Mouse (Mus musculus): ENCODE data around the gene Mllt3. TPM values are rescaled to one million over a fixed set of nuclear protein-coding genes. Genes with fewer than 3 reads are reported as not detected.

Gene Mllt3
- total and polyA plus RNA-seq, 3 experiments: 15.4 to 75.3 TPM; not detected in 1

GRCm38 (mm10) chr4:88015765-88016164 is 17.4 kb downstream of the Mllt3 start (continued):
- TF ChIP-seq JUND (IDR thresholded peaks at IDR 0.05; ENCODE audit: low read depth, low read length) (no peak), TCF12 (IDR thresholded peaks at IDR 0.05; ENCODE audit: low read depth, low read length) (no peak), RAD21 (IDR thresholded peaks at IDR 0.05; ENCODE audit: low read depth, low read length) (no peak; the same call in 1 of the 2 replicates)

GRCm38 (mm10) chr4:88015261-88015660 is 17.9 kb downstream of the Mllt3 start:
- Histone ChIP-seq H3K79me2 (ENCODE audit: control insufficient read depth, insufficient read depth, low read length, poor library complexity) (no peaks in the 10 kb centered on the region), H3K9ac (ENCODE audit: control insufficient read depth, low read depth, low read length, poor library complexity, severe bottlenecking) (peak overlapping the region; percentile 0; the same call in 1 of the 2 replicates), H3K36me3 (ENCODE audit: control insufficient read depth in 1 of 2, insufficient read depth in 2 of 2, low read length in 2 of 2) (peaks cover 0 to 26% of the 10 kb centered on the region in 2 experiments; a peak in 2 of 4 replicates), H3K4me1 (ENCODE audit: control insufficient read depth in 1 of 2, insufficient read depth in 2 of 2, low read length in 2 of 2) (peaks cover 12 to 13% of the 10 kb centered on the region in 2 experiments), H3K4me3 (ENCODE audit: control insufficient read depth in 1 of 2, insufficient read depth in 1 of 2, low read depth in 2 of 2, low read length in 2 of 2) (peak overlapping the region; percentile 9 to 12; a peak in 3 of 4 replicates), H3K27ac (ENCODE audit: control insufficient read depth, low read depth, low read length) (peak overlapping the region; percentile 15), H3K27me3 (ENCODE audit: control insufficient read depth in 1 of 2, insufficient read depth in 2 of 2, low read length in 2 of 2) (no peaks in the 10 kb centered on the region), H3K9me3 (replicated peaks; ENCODE audit: insufficient read depth, low read length) (no peaks in the 10 kb centered on the region)
- DNase-seq (ENCODE audit: low read depth, low spot score): peak; percentile 65
- peak; percentile 39; the same call in 1 of the 2 replicates for TF ChIP-seq TCF12 (IDR thresholded peaks at IDR 0.05; ENCODE audit: low read depth, low read length)
- TF ChIP-seq CHD1 (IDR thresholded peaks at IDR 0.05; ENCODE audit: low read depth, low read length): no peak
- TF ChIP-seq TAL1 (IDR thresholded peaks at IDR 0.05; ENCODE audit: low read length): peak; percentile 11; the same call in 1 of the 2 replicates
- peak; percentile 39; the same call in 1 of the 2 replicates for TF ChIP-seq UBTF (IDR thresholded peaks at IDR 0.05; ENCODE audit: borderline replicate concordance, insufficient read depth, low read depth, low read length)
- no peak for TF ChIP-seq SMC3 (IDR thresholded peaks at IDR 0.05; ENCODE audit: low read depth, low read length)
- no peak for TF ChIP-seq ELF1 (IDR thresholded peaks at IDR 0.05; ENCODE audit: low read depth, low read length)
- TF ChIP-seq JUND (IDR thresholded peaks at IDR 0.05; ENCODE audit: low read depth, low read length): no peak
- TF ChIP-seq ETS1 (IDR thresholded peaks at IDR 0.05; ENCODE audit: low read depth, low read length): peak; percentile 32; the same call in 1 of the 2 replicates
- no peak for TF ChIP-seq NELFE (IDR thresholded peaks at IDR 0.05; ENCODE audit: low read depth, low read length)
- TF ChIP-seq MXI1 (IDR thresholded peaks at IDR 0.05; ENCODE audit: low read depth, low read length): no peak
- peak; percentile 28 to 39; a peak in 3 of 4 replicates for TF ChIP-seq EP300 (IDR thresholded peaks at IDR 0.05; ENCODE audit: low read depth in 1 of 2, low read length in 2 of 2)
- no peak for TF ChIP-seq BHLHE40 (IDR thresholded peaks at IDR 0.05; ENCODE audit: borderline replicate concordance, low read depth, low read length)
- peak; percentile 74 for TF ChIP-seq GATA1 (IDR thresholded peaks at IDR 0.05; ENCODE audit: low read depth, low read length)
- peak; percentile 93 for TF ChIP-seq TBP (IDR thresholded peaks at IDR 0.05; ENCODE audit: low read depth, low read length)
- no peak for TF ChIP-seq HCFC1 (IDR thresholded peaks at IDR 0.05; ENCODE audit: low read depth, low read length)
- no peak for TF ChIP-seq E2F4 (IDR thresholded peaks at IDR 0.05; ENCODE audit: borderline replicate concordance, low read depth, low read length)

GRCm38 (mm10) chr4:88012774-88013173 is 20.4 kb downstream of the Mllt3 start:
- no peak for DNase-seq (ENCODE audit: low read depth, low spot score)
- Histone ChIP-seq H3K27me3 (ENCODE audit: control insufficient read depth in 1 of 2, insufficient read depth in 2 of 2, low read length in 2 of 2) (no peaks in the 10 kb centered on the region), H3K4me3 (ENCODE audit: control insufficient read depth in 1 of 2, insufficient read depth in 1 of 2, low read depth in 2 of 2, low read length in 2 of 2) (no peak overlapping the region), H3K4me1 (ENCODE audit: control insufficient read depth in 1 of 2, insufficient read depth in 2 of 2, low read length in 2 of 2) (peaks cover 5 to 9% of the 10 kb centered on the region in 2 experiments), H3K9me3 (replicated peaks; ENCODE audit: insufficient read depth, low read length) (no peaks in the 10 kb centered on the region), H3K79me2 (ENCODE audit: control insufficient read depth, insufficient read depth, low read length, poor library complexity) (no peaks in the 10 kb centered on the region), H3K27ac (ENCODE audit: control insufficient read depth, low read depth, low read length) (no peak overlapping the region), H3K36me3 (ENCODE audit: control insufficient read depth in 1 of 2, insufficient read depth in 2 of 2, low read length in 2 of 2) (peaks cover 0 to 18% of the 10 kb centered on the region in 2 experiments; a peak in 2 of 4 replicates), H3K9ac (ENCODE audit: control insufficient read depth, low read depth, low read length, poor library complexity, severe bottlenecking) (no peak overlapping the region)
- no peak for TF ChIP-seq MYB (IDR thresholded peaks at IDR 0.05; ENCODE audit: low read depth, low read length)
- no peak for TF ChIP-seq EP300 (IDR thresholded peaks at IDR 0.05; ENCODE audit: low read depth in 1 of 2, low read length in 2 of 2)
- TF ChIP-seq CTCF (IDR thresholded peaks at IDR 0.05 in 2 of 3, conservative IDR thresholded peaks at IDR 0.05 in 1 of 3; ENCODE audit: control insufficient read depth in 1 of 3, insufficient read depth in 1 of 3, low read depth in 2 of 3, low read length in 3 of 3, poor library complexity in 1 of 3, severe bottlenecking in 1 of 3): no peak
- no peak for TF ChIP-seq MYC (IDR thresholded peaks at IDR 0.05; ENCODE audit: low read depth, low read length)
- TF ChIP-seq HCFC1 (IDR thresholded peaks at IDR 0.05; ENCODE audit: low read depth, low read length): no peak
- TF ChIP-seq MEF2A (IDR thresholded peaks at IDR 0.05; ENCODE audit: extremely low read depth, insufficient replicate concordance, low read depth, low read length, poor library complexity, severe bottlenecking): no peak
- TF ChIP-seq MAFK (IDR thresholded peaks at IDR 0.05; ENCODE audit: borderline replicate concordance, low read depth, low read length): no peak
- TF ChIP-seq ELF1 (IDR thresholded peaks at IDR 0.05; ENCODE audit: low read depth, low read length): no peak
- TF ChIP-seq BHLHE40 (IDR thresholded peaks at IDR 0.05; ENCODE audit: borderline replicate concordance, low read depth, low read length): no peak
- no peak for TF ChIP-seq GABPA (IDR thresholded peaks at IDR 0.05; ENCODE audit: low read depth, low read length)
- TF ChIP-seq TBP (IDR thresholded peaks at IDR 0.05; ENCODE audit: low read depth, low read length): no peak
- TF ChIP-seq CHD1 (IDR thresholded peaks at IDR 0.05; ENCODE audit: low read depth, low read length): no peak
- TF ChIP-seq RCOR1 (IDR thresholded peaks at IDR 0.05; ENCODE audit: low read depth, low read length): no peak
- TF ChIP-seq ZC3H11A (IDR thresholded peaks at IDR 0.05; ENCODE audit: low read depth, low read length): no peak
- no peak for TF ChIP-seq JUND (IDR thresholded peaks at IDR 0.05; ENCODE audit: low read depth, low read length)
- TF ChIP-seq USF1 (IDR thresholded peaks at IDR 0.05; ENCODE audit: low read depth, low read length): no peak

Measured in MEL (cell line).